Mouse (Mus musculus) kidney, postnatal 25 days (tissue): ENCODE measurements around the gene Fbln5.
A peak's percentile ranks its signal among the peaks of the same experiment; 100 is the strongest.

Source experiments
- DNase-seq, 2 experiments: peaks; one replicate each; pipeline ENCODE4 v3.0.0; 2021; ENCODE audit warnings: mixed read lengths in 2 of 2

Fbln5 gene

DNA sequence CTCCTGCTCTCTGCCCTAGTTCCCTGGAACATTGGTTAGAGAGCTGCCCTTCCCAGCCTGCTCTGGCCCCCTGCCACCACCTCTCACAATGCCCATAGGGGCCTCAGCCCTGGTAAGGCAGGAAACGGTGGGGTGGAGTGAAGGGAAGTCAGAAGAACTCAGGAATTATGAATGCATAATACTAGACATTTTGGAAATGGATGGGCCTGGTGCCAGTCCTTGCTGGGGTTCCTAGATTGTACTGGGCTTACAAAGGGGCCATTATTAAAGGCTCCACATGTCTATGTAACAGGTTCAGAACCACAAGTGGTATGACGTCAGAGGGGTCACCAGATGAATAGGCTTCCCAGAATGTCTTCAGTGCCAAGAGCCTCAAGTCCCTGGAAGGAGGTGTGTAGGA is 11.5 kb downstream of the Fbln5 start:
- DNase-seq, result peak; percentile 47 to 65

- DNase-seq, result peak in 1 of 2 experiments; percentile 11
Observed at GRCm38 (mm10) chr12:101802445-101802844, 16.4 kb downstream of the Fbln5 start.

DNA sequence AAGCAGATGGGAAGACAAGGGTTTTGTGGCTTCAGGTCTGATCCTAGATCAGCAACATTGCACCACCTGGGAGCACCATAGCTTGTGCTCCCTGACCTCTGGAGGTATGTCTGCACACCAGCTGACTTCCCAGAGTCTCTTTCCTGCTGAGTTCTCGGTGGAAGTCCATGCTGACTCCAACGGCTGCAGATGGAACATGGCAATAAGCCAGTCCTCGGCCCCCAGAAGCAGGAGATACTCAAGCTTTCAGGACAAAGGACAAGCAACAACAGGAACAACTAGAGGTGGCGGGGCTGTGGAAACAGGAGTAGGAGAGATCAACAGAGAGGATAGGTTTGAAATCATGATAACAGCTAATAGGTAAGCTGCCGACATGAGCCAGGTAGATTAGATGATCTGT is 17.1 kb downstream of the Fbln5 start:
- peak; percentile 26 to 60 for DNase-seq

GRCm38 (mm10) chr12:101801051-101801450 is 17.8 kb downstream of the Fbln5 start:
- DNase-seq, result no peak

DNA sequence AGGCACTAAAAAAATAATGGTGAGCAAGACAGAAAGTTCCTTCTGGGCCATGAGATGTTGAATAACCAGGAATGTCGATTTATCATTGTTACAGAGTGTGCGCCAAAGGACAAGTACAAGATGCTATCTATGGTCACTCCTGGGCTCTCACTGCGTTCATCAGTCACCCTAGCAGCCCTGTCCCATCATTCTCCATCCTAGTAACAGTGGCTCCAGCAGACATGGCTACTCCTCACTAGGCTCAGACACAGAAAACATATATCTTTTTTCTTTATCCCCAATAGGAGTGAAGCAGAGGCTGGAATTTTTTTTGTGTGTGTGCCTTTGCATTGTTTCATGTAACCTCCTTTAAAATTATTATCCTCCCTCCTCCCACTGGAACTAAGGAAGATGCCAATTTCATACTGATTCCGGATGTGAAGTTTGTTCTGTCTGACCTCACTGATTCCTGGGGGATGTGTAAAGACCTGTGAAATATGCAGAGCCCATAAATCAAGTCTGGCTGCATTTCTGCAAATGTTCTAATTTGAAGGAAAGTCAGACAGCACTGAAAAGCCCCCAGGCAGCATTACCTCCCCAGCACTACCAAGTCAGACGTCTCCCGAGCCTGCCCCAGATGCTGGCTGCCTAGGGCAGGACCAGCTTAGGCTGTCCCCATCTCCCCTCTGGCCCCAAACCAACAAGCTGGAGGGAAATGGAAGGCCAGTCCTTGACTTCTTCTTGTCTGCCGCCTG is 20.5 kb downstream of the Fbln5 start:
- DNase-seq, result peak; percentile 18 to 52

- peak; percentile 72 to 76 for DNase-seq
Observed at GRCm38 (mm10) chr12:101794458-101794857, 24.4 kb downstream of the Fbln5 start.

DNA sequence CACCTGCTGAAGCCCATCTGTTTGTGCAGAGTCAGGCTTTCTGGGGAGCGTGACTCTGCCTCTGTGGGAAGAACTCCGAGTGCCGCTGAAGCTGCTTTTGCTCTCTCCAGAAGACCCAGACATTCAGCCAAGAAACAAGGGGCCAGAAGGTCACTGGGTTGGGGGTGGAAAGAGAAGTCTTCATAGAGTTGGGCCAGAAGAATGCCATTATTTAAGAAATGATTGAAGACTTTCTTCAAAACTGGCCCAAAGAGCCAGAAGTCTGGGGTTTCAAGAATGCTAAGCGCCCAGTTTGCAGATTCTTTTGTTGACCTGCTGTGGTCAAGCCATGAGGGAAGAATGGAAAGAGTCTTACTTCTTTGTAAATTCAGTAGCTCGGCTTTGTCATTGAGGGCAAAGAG is 25.6 kb downstream of the Fbln5 start:
- DNase-seq, result peak; percentile 69 to 82

DNA sequence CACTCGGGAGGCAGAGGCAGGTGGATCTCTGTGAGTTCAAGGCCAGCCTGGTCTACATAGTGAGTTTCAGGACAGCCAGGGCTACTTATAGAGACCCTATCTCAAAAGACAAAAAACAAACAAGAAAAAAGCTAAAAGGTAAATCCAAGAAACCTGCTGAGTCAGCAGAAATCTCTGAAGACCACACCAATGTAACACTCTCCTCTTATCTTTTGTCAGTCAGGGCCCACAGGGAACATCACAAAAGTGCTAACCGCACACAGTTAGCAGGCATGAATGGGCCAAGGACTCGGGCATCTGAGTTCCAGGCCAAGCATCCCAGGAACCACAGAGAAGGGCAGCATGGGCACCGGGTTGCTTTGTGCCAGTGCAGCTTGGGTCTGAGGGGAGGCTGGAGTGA is 26.2 kb downstream of the Fbln5 start:
- no peak for DNase-seq

DNA sequence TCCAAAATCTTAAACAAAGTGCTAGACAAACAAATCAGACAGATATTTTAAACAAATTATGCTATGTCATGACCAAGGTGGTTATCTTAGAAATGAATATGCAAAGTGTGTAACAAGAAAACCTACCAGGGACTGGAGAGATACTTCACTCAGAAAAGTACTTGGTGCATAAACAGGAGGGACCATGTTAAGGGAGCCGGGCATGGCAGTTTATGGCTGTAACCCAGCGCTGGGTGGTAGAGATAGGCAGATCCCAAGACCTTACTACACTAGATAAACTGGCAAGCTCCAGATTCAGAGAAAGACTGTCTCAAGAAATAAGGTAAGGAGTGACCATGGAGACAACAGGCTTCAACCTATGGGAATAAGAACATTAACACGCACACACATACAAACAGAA is 29.1 kb downstream of the Fbln5 start:
- DNase-seq, result no peak

DNA sequence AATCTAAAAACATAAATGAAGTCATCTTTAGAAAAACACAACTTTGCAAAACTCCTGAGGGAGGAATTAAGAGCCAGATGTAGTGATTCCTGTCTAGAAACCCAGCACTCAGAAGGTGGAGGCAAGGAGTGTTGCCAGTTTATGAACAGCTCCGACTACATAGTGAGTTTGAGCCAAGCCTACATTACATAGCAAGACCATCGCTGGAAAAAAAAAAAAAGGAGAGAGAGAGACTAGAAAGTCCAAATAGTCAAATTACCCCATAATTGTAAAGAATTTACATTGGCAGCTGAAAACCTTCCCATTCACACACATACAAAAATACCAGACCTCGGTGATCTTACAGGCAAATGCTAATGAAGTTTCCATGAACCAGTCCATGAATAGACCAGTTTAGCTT is 29.6 kb downstream of the Fbln5 start:
- DNase-seq, result no peak

DNA sequence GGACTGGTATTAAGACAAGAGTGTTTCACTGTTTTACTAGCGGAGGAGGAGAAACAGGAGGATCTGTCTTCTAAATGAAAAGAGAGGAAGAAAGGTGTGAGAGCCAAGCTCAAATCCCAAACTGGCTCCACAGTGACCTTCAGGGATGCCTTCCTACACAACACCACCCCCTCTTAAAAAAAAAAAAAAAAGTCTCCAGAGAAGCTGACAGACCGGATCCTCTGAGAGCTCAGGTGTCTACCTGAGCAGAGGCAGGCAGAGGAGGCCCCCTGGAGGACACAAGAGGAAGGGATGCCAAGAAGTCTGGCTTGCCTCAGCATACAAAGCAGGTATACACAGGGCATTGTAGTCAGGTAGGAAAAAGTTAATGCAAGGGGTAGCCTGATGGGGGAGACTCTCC is 36.1 kb downstream of the Fbln5 start:
- DNase-seq, result no peak

- DNase-seq, result no peak
Observed at GRCm38 (mm10) chr12:101780915-101781314, 37.9 kb downstream of the Fbln5 start.

GRCm38 (mm10) chr12:101777613-101778325 is 41.1 kb downstream of the Fbln5 start:
- no peak for DNase-seq

- DNase-seq, result no peak
Observed at GRCm38 (mm10) chr12:101776383-101776782, 42.5 kb downstream of the Fbln5 start.

DNA sequence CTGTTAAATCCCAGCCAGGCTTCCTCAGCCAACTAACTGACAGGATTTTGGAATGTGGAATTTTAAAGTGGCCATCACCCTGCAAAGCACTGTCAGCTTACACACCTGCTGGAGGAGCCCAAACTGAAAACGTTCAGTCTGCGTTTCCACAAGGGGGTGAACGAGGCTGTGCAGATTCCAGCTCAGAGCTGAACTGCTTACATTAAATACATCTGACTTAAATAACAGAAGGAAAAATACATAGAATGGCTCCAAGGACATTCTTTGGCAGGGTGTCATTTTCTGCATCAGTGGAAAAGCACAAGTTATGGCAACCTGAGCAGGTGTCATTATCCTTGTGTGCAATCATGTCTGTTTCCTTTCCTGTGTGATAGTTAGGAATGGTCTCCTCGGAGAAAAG is 44.7 kb downstream of the Fbln5 start:
- no peak for DNase-seq

DNA sequence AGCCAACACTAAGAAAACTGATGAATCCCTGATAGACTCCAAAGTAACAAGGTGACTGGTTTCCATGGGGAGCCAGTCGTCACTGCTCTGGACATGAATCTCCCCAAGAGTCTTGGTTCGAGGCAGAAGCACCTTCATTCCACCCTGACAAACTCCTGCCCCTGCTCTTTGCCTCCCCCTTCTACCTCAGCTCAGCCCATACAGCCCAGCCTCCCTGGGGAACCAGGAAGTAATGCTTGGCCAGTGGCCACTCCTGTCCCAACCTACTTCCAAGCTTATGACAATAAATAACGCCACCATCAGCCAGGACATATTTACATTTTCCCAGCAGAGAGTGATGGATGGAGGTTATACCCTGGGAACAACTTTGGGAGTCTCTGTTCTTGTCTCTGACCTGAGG is 45.9 kb downstream of the Fbln5 start:
- DNase-seq, result no peak

DNA sequence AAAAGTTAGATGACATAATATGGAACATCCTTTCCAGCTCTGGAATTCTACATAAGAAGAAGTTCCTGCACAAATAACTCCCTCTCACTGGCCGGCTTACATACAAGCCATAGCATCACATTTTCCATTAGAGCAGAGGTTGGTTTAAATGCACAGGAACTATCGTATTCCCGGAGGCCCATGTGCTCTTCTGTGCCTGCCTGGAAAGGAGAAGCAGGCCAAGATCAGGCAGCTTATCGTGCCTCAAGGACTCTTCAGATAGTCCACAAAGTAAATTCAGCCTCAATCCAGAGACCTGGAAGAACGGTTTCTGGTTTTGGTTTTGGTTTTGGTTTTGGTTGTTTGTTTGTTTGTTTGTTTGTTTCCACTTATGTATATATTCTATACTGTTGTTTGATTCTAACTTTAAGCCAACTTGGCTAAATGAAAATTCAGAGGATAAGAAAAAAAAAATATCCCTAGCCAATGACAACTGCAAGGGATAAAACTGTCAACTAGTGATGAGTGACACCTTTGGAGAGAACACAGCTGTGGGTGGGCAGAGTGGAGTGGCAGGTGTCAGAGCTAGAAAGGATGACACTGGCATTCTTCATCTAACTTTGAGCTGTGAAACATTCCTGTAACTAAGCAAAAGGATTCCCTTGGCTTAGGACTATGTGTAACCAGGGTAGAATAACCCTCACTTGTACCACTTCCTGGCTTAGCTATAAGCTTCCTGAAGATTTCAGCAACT is 48.4 kb downstream of the Fbln5 start:
- DNase-seq, result no peak

GRCm38 (mm10) chr12:101767306-101768053 is 51.4 kb downstream of the Fbln5 start:
- DNase-seq, result peak; percentile 13 to 58

GRCm38 (mm10) chr12:101766228-101766852 is 52.5 kb downstream of the Fbln5 start:
- no peak for DNase-seq

DNA sequence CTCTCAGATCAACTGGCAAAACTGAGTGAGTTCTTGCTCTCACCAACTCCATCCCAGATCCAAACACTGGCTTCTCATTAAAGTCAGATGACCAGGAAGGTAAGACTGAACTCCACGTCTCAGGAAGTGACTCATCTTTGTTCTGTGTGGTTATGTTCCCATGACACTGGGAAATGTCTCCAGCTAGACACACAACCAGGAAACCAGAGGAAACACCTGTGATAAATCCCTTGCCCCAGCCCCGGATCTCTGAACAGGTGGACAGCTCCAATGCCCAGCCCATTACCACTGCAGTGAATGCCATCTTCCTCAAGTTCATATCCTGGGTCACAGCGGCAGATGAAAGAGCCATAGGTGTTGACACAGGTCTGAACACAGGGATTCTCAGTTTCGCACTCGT is 54.0 kb downstream of the Fbln5 start:
- DNase-seq, result no peak

DNA sequence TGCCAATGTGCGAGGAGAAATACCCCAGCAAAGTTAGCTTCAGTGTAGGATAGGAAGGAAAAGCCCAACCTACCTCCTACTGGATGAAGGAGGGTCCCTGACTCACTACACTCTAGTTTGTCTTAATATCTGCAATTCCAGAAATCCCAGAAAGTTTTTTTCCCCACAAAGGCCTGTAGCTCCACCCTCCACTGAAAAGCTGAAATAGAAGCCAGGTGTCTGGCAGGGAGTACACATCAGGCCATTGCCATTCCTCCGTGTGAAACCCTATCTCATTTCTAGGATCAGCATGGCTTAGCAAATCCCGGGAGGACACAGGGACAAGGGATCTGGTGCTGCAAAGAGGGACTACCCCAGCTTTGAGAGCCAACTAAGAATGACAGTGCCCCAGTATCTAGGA is 55.8 kb downstream of the Fbln5 start:
- DNase-seq, result no peak

DNA sequence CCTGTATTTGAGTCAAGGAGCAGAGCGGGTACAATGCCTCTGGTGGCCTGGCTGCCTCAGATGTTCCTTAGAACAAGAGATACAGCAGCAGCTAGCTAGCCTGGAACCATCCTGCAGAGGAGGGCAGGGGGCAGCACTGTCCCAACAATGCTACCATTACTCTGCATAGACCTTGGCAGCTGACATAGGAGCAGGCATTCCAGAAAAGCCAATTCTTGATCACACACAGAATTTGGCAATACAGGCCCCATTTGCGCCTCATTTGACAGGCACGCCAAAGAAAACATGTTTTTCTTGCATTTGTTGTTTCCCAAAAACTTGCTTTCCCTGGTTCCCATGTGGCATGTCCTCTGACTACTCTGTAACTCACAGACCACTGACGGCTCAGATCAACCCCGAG is 56.8 kb downstream of the Fbln5 start:
- no peak for DNase-seq
